Mouse (Mus musculus) thymus, adult 2 months (tissue): Measurements from ENCODE around the gene Bok.

Experiments
- CTCF ChIP-seq: fragments of 200-500 bp; IDR thresholded peaks from 2 replicates; pipeline ENCODE4 v1.5.1; 2012; ENCODE audit warnings: mild to moderate bottlenecking, control low read depth, low read length, moderate library complexity, borderline replicate concordance; ENCODE audit not compliant: control insufficient read depth, poor library complexity, insufficient read depth; ENCODE audit errors: extremely low read depth
- POLR2A ChIP-seq: fragments of 200-500 bp; IDR thresholded peaks from 2 replicates; pipeline ENCODE4 v1.6.1; 2012; ENCODE audit warnings: mild to moderate bottlenecking, low read length, control low read depth, moderate library complexity; ENCODE audit not compliant: control insufficient read depth, poor library complexity, insufficient read depth; ENCODE audit errors: extremely low read depth

DNA sequence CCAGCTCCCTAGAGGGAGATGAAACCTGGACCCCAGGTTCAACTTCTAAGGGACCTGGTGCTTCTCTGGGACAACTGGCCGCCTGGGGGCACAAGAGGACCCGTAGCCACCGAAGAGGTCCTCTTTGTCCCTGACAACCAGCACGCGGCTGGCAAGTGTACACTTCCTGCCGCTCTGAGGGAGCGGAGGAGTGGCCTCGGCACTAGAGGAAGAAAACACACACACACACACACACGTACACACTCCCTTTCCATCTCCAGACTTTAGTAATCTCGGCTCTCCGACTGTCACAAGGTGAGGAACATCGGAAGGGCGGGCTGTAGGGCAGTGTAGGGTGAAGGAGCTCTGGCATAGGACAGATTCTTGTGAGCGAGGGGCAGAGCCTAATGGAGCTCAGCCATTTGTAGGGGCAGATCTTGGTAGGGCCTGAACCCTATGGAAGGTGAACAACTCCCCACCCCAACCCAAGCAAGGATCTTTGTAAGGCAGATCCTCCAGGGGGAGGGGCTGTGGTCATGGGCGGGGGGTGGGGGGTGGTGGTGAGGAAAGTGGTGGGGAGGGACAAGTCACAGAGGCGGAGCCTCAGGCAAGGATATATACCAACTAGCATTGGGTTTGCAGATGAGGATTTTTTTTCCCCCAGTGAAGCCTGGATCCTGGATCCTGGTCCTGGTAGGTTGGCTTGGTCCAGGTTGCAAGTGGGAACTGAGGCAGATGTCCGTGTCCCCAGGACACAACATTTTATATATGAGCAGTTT, 16.5 kb upstream of the Bok start:
- TF ChIP-seq POLR2A (0 out of 2 replicates have a peak, but pooled peaks have one; percentile 25), CTCF (peak; percentile 70)
